24 mouse cellular contexts compared by ENCODE assay signal in the genomic region with DNA sequence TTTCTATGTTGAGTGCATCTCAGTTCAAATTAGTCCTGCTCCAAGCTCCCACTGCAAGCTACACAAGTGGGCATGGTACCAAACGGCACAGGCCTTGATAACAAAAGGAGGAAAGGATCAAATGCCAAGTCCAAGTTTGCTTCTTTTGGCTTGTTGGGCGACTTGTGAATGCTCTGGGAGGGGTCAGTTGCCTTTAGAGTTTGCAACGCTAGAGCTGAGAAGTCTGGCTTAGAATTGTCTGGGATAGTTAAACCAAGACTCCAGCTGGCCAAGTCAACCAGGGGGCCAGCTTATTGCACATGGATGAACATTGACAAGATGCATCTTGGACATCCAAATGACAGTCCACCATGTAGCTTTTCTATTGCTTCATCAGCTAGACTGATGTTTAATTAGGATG.
DNase-seq lines count a peak whose midpoint lies in the region; ATAC-seq and TF ChIP-seq lines count a peak whose summit lies in the region.
"Had no signal": no experiment of that assay in that cellular context is flagged by ENCODE, and none has a peak within 500 bp of the region (broad histone marks: within the 10 kb centered on the region; RNA-seq: fewer than 3 reads in every experiment).

No protein-coding gene starts in this region.

- H3K27me3 ChIP-seq in hindbrain, embryonic 16.5 days (replicated peaks; ENCODE audit: control insufficient read depth, insufficient read depth, low read length): no peaks in the 10 kb centered on the region
- no peaks in the 10 kb centered on the region for H3K27me3 ChIP-seq in hindbrain, embryonic 14.5 days (ENCODE audit: control insufficient read depth, insufficient read depth, low read length)
- no peaks in the 10 kb centered on the region for H3K27me3 ChIP-seq in midbrain, postnatal 0 days (ENCODE audit: insufficient read depth, low read length)
- H3K27me3 ChIP-seq in midbrain, embryonic 14.5 days (ENCODE audit: control insufficient read depth, insufficient read depth, low read length): no peaks in the 10 kb centered on the region
- H3K27me3 ChIP-seq in liver, embryonic 12.5 days (replicated peaks): no peaks in the 10 kb centered on the region
- H3K27me3 ChIP-seq: embryonic facial prominence, embryonic 12.5 days; forebrain, embryonic 12.5 days; limb, embryonic 15.5 days; liver, embryonic 15.5 days had no signal

- no peaks in the 10 kb centered on the region for H3K9me3 ChIP-seq in hindbrain, embryonic 16.5 days (ENCODE audit: control insufficient read depth, low read length)
- H3K9me3 ChIP-seq in hindbrain, embryonic 14.5 days (ENCODE audit: control insufficient read depth, low read length): no peaks in the 10 kb centered on the region
- no peaks in the 10 kb centered on the region for H3K9me3 ChIP-seq in midbrain, postnatal 0 days (ENCODE audit: low read length)
- H3K9me3 ChIP-seq in midbrain, embryonic 14.5 days (ENCODE audit: control insufficient read depth, low read length): no peaks in the 10 kb centered on the region
- no peaks in the 10 kb centered on the region for H3K9me3 ChIP-seq in liver, embryonic 12.5 days (replicated peaks)
- H3K9me3 ChIP-seq: embryonic facial prominence, embryonic 12.5 days; forebrain, embryonic 12.5 days; hindbrain, embryonic 10.5 days; limb, embryonic 15.5 days; liver, embryonic 15.5 days had no signal

- no peak overlapping the region for H3K27ac ChIP-seq in hindbrain, embryonic 16.5 days (ENCODE audit: low read depth, low read length)
- no peak overlapping the region for H3K27ac ChIP-seq in hindbrain, embryonic 14.5 days
- no peak overlapping the region for H3K27ac ChIP-seq in midbrain, postnatal 0 days (ENCODE audit: low read depth, low read length)
- no peak overlapping the region for H3K27ac ChIP-seq in midbrain, embryonic 14.5 days (replicated peaks; ENCODE audit: low read depth, low read length)
- no peak overlapping the region for H3K27ac ChIP-seq in liver, embryonic 12.5 days
- H3K27ac ChIP-seq: embryonic facial prominence, embryonic 12.5 days; forebrain, embryonic 12.5 days; hindbrain, embryonic 10.5 days; kidney, postnatal 0 days; limb, embryonic 15.5 days; liver, embryonic 15.5 days had no signal

- no peak overlapping the region for H3K4me2 ChIP-seq in hindbrain, embryonic 16.5 days (ENCODE audit: low read length)
- H3K4me2 ChIP-seq in hindbrain, embryonic 14.5 days (replicated peaks): no peak overlapping the region
- no peak overlapping the region for H3K4me2 ChIP-seq in midbrain, postnatal 0 days (ENCODE audit: low read depth, low read length, poor library complexity, severe bottlenecking)
- H3K4me2 ChIP-seq in midbrain, embryonic 14.5 days (ENCODE audit: low read length): no peak overlapping the region
- no peak overlapping the region for H3K4me2 ChIP-seq in liver, embryonic 12.5 days
- H3K4me2 ChIP-seq: embryonic facial prominence, embryonic 12.5 days; forebrain, embryonic 12.5 days; limb, embryonic 15.5 days; midbrain, embryonic 11.5 days had no signal

- no peaks in the 10 kb centered on the region for H3K4me1 ChIP-seq in hindbrain, embryonic 16.5 days (ENCODE audit: control insufficient read depth, insufficient read depth, low read depth, low read length)
- H3K4me1 ChIP-seq in hindbrain, embryonic 14.5 days (replicated peaks; ENCODE audit: control insufficient read depth, insufficient read depth, low read length): no peaks in the 10 kb centered on the region
- no peaks in the 10 kb centered on the region for H3K4me1 ChIP-seq in midbrain, postnatal 0 days (ENCODE audit: insufficient read depth, low read length)
- no peaks in the 10 kb centered on the region for H3K4me1 ChIP-seq in midbrain, embryonic 14.5 days (ENCODE audit: control insufficient read depth, insufficient read depth, low read length)
- peaks cover 28% of the 10 kb centered on the region for H3K4me1 ChIP-seq in liver, embryonic 12.5 days
- H3K4me1 ChIP-seq: embryonic facial prominence, embryonic 12.5 days; forebrain, embryonic 12.5 days had no signal

- peak; percentile 31 to 50 for DNase-seq in cerebellum, postnatal 14 days
- no peak for DNase-seq in cerebellum, postnatal 4 days (ENCODE audit: low spot score in 2 of 2)
- no peak for DNase-seq in hindbrain, embryonic 14.5 days (ENCODE audit: low spot score)
- peak; percentile 80 for DNase-seq in midbrain, postnatal 0 days (ENCODE audit: low spot score)
- DNase-seq in midbrain, embryonic 14.5 days: no peak
- no peak for DNase-seq in gastrocnemius, postnatal 4 days (ENCODE audit: low spot score in 2 of 2)
- DNase-seq: adrenal gland, postnatal 25 days; cerebellum, adult 9-11 months; gastrocnemius, postnatal 36 days; kidney, adult 2 months; layer of hippocampus, adult 9-11 months; right cerebral cortex, postnatal 14 days; spleen, adult 18-20 months had no signal

- peak; percentile 64; the same call in 1 of the 2 replicates for ATAC-seq in hindbrain, embryonic 16.5 days
- ATAC-seq in hindbrain, embryonic 14.5 days (ENCODE audit: low FRiP score): no peak
- no peak for ATAC-seq in midbrain, postnatal 0 days (ENCODE audit: low FRiP score)
- no peak for ATAC-seq in midbrain, embryonic 14.5 days (ENCODE audit: low FRiP score, low TSS enrichment)
- no peak for ATAC-seq in liver, embryonic 12.5 days
- ATAC-seq: inflammation-experienced regulatory T-cells, adult 6 months had no signal

- 59% methylated on average over 3 of the region's 3 CpGs for WGBS in hindbrain, embryonic 16.5 days
- 56% methylated on average over 3 of the region's 3 CpGs for WGBS in hindbrain, embryonic 14.5 days
- WGBS in midbrain, postnatal 0 days: 58% methylated on average over 3 of the region's 3 CpGs
- WGBS in midbrain, embryonic 14.5 days: 72% methylated on average over 3 of the region's 3 CpGs
- 71% methylated on average over 3 of the region's 3 CpGs for WGBS in liver, embryonic 12.5 days (ENCODE audit: insufficient replicate concordance)

- H3K36me3 ChIP-seq in hindbrain, embryonic 16.5 days (ENCODE audit: control insufficient read depth, insufficient read depth, low read length): no peaks in the 10 kb centered on the region
- no peaks in the 10 kb centered on the region for H3K36me3 ChIP-seq in hindbrain, embryonic 14.5 days (replicated peaks; ENCODE audit: control insufficient read depth, insufficient read depth)
- H3K36me3 ChIP-seq in midbrain, postnatal 0 days (ENCODE audit: insufficient read depth, low read length): no peaks in the 10 kb centered on the region
- no peaks in the 10 kb centered on the region for H3K36me3 ChIP-seq in midbrain, embryonic 14.5 days (ENCODE audit: control insufficient read depth, insufficient read depth, low read length)
- no peaks in the 10 kb centered on the region for H3K36me3 ChIP-seq in liver, embryonic 12.5 days
- H3K36me3 ChIP-seq: embryonic facial prominence, embryonic 12.5 days; forebrain, embryonic 12.5 days; hindbrain, embryonic 10.5 days; limb, embryonic 15.5 days; liver, embryonic 15.5 days had no signal

- no peak overlapping the region for H3K4me3 ChIP-seq in hindbrain, embryonic 16.5 days (ENCODE audit: low read length)
- no peak overlapping the region for H3K4me3 ChIP-seq in hindbrain, embryonic 14.5 days (replicated peaks; ENCODE audit: low read length)
- no peak overlapping the region for H3K4me3 ChIP-seq in midbrain, postnatal 0 days (ENCODE audit: low read depth, low read length)
- H3K4me3 ChIP-seq in midbrain, embryonic 14.5 days (replicated peaks; ENCODE audit: low read depth, low read length): no peak overlapping the region
- H3K4me3 ChIP-seq in liver, embryonic 12.5 days: no peak overlapping the region
- H3K4me3 ChIP-seq: embryonic facial prominence, embryonic 12.5 days; erythroblast, embryonic 14.5 days; forebrain, embryonic 12.5 days; limb, embryonic 15.5 days; liver, embryonic 15.5 days had no signal

- H3K9ac ChIP-seq in hindbrain, embryonic 16.5 days (ENCODE audit: low read depth, low read length): no peak overlapping the region
- H3K9ac ChIP-seq in hindbrain, embryonic 14.5 days: no peak overlapping the region
- H3K9ac ChIP-seq in midbrain, postnatal 0 days (replicated peaks; ENCODE audit: low read length, poor library complexity, severe bottlenecking): no peak overlapping the region
- no peak overlapping the region for H3K9ac ChIP-seq in midbrain, embryonic 14.5 days (replicated peaks; ENCODE audit: low read length)
- H3K9ac ChIP-seq in liver, embryonic 12.5 days: no peak overlapping the region
- H3K9ac ChIP-seq: embryonic facial prominence, embryonic 12.5 days; forebrain, embryonic 12.5 days; limb, embryonic 15.5 days; liver, embryonic 15.5 days had no signal

- TF ChIP-seq CTCF in midbrain, postnatal 0 days (IDR thresholded peaks at IDR 0.05): no peak

Comparison
In these comparisons a context has a peak if more than half of its experiments do, and no peak if none do; other contexts are left out.
1. DNase-seq: peak in cerebellum, postnatal 14 days (2 of 2) and midbrain, postnatal 0 days (single experiment); none in cerebellum, postnatal 4 days (0 of 2), hindbrain, embryonic 14.5 days (single experiment), midbrain, embryonic 14.5 days (single experiment) and gastrocnemius, postnatal 4 days (0 of 2).